Mouse (Mus musculus): Measurements from ENCODE around the gene Suclg2.

DNA sequence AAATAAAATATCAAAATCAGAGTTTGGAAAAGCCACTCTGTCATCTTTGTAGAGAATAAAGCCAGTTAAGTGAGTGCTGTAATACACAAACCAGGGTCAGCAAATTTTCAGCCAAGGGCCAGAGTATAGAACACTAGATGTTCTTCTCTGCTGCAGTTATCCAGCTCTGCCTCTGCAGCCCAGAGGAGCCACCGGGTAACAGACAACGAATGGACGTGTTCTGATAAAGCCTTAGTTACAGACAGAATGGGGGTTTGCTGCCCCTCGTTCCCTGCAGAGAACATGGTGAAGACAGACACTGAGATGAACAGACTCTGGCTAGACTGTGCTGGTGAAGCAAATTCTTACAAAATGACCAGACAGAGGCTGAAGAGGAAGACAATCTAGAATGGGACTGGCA lies 42.2 kb downstream of the Suclg2 start:
- TF ChIP-seq CTCF (IDR thresholded peaks at IDR 0.05): no peak
- no peak for TF ChIP-seq POLR2A (IDR thresholded peaks at IDR 0.05; ENCODE audit: insufficient read depth, low read depth, low read length)
- TF ChIP-seq EP300 (IDR thresholded peaks at IDR 0.05; ENCODE audit: insufficient read depth, low read depth, low read length): no peak

Data from heart, adult 2 months (tissue).